Mouse (Mus musculus): ENCODE measurements around the gene Paxx. TPM values are rescaled to one million over a fixed set of nuclear protein-coding genes. Genes with fewer than 3 reads are reported as not detected.
"Not testable (repeated sequence)": the region's sequence is repeated elsewhere in the genome, so short reads cannot be mapped to it uniquely, and the experiment has no call there.

Gene Paxx
- polyA plus RNA-seq, 1 experiment: 110 TPM

DNA sequence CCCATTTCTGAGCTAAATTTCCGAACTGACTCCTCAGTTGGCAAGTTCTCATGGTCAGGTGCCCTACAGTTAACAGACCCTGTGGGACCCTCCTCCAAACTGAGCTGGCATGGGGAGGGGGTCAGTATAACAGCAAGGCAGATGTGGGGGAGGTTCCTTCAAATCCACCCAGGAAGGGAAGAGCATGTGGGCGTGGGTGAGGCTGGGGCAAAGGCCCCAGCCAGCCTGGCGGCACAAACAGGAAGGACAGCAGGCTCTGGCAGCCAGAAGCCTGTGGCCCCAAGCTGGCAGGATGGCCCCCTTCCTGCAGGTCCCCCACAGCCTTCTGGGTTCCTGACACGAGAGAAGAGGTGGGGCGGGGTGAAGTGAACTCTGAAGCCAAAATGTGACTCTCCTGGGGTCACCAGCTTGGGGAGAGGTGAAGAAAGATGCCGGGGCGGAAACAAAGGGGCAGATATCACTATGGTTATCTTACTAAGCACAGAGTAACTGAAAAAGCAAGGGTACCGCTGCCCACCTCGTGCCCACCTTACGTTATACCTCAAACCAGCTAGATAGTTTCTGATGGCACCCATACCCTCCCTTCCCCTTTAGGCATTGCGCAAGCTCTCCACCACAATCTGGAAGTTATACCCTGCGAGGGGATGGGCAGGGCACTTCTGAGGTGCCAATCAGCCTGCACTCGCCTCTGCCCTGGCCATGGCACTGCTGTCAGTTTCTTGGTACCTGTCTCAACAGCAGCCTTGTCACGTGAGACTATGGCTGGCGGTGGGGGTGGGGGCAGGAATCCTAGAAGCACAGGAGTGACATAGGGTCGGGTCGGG is 38.1 kb downstream of the Paxx start, which contains the start of gene Fut7:
Gene Fut7, plus strand, starts transcription at position 681 of the 824 bp plus-strand sequence.
- DNase-seq (ENCODE audit: extremely low spot score in 1 of 2, low spot score in 1 of 2): no peak

DNA sequence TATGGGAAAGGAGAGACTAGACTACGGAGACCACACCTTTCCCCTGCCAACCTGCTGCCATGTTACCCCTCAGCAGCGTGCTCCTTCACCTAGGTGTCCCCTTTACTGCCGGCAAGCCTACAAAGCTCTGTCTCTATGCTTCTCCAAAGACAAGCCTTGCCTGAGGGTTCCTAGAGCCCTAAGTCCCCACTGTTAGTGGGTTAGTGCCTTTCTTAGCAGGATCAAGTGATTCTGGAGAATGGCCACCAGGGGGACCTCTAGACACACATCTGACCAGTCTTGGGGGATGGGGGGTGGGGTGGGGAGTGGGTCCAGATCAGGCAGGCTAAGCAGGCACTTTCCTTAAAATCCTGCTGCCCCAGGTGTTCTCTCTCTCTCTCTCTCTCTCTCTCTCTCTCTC is 39.0 kb downstream of the Paxx start:
- peak in 1 of 2 experiments; percentile 61 for DNase-seq (ENCODE audit: extremely low spot score in 1 of 2, low spot score in 1 of 2)

DNA sequence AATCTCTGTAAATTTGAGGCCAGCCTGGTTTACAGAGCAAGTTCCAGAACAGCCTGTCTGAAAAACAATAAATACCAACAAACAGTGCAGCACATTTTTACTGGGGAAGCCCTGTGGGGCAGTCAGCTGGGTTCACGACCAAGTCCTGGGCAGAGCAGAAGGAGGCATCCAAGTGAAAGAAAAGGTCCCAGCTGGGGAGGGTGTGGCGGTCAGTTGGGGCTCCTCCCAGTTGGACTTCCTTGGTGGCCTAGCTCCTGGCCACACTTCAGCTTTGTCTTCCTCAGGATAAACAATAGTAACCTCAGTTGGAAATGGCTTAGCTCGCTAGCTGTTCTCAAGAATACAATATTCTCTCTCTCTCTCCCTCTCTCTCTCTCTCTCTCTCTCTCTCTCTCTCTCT is 43.5 kb downstream of the Paxx start:
- no peak for DNase-seq (ENCODE audit: extremely low spot score in 1 of 2, low spot score in 1 of 2)

DNA sequence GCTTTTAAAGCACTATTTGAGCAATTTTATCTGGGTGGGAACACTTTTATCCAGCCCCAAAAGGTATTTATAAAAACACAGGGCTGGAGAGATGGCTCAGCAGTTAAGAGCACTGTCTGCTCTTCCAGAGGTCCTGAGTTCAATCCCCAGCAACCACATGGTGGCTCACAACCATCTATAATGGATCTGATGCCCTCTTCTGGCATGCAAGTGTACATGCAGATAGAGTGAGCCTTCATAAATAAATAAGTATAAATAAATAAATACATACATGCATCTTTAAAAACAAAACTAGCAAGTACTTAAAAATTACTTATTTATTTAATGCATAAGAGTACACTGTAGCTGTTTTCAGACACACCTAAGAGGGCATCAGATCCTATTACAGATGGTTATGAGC is 47.5 kb downstream of the Paxx start:
- not testable (repeated sequence) for DNase-seq (ENCODE audit: extremely low spot score in 1 of 2, low spot score in 1 of 2)

DNA sequence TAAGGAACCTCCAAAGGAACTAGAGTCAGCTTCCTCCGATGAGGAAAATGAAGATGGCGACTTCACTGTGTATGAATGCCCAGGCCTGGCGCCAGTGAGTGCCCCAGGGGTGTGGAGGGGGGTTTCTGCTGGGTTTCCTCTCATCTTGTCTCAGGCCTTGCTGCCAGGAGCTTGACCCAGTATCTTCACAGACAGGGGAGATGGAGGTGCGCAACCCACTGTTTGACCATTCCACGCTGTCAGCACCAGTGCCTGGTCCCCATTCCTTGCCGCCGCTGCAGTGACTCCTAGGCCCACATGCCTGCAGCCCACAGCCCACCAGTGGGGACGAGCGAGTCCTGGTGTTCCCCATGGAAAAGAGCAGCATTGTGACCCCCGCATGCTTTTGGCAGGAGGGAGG is 52.0 kb downstream of the Paxx start:
- DNase-seq (ENCODE audit: extremely low spot score in 1 of 2, low spot score in 1 of 2): no peak

Other genes with a start within 250 kb of the Paxx start
- 60.2 and 65.6 TPM in 2 replicates for gene Nelfb, start 249.6 kb downstream of the Paxx start, polyA plus RNA-seq (2012; rRNA removed)
- 0.06 and 0.15 TPM in 2 replicates for gene Stpg3, start 246.5 kb downstream of the Paxx start, polyA plus RNA-seq (2012; rRNA removed)
- 0.16 and 0.19 TPM in 2 replicates for gene Fam166a, start 242.3 kb downstream of the Paxx start, polyA plus RNA-seq (2012; rRNA removed)
- gene Tubb4b, start 236.4 kb downstream of the Paxx start, polyA plus RNA-seq (2012; rRNA removed): 499 and 548 TPM in 2 replicates
- 0.08 and 0.15 TPM in 2 replicates for gene Slc34a3, start 226.7 kb downstream of the Paxx start, polyA plus RNA-seq (2012; rRNA removed)
- gene Rnf224, start 224.3 kb downstream of the Paxx start, polyA plus RNA-seq (2012; rRNA removed): not detected in 2 replicates
- gene Rnf208, start 218.8 kb downstream of the Paxx start, polyA plus RNA-seq (2012; rRNA removed): 248 and 300 TPM in 2 replicates
- 0.24 and 0.53 TPM in 2 replicates for gene Cysrt1, start 218.6 kb downstream of the Paxx start, polyA plus RNA-seq (2012; rRNA removed)
- 15.8 and 16.4 TPM in 2 replicates for gene AL732309.1, start 214.2 kb downstream of the Paxx start, polyA plus RNA-seq (2012; rRNA removed)
- gene Tmem203, start 205.7 kb downstream of the Paxx start, polyA plus RNA-seq (2012; rRNA removed): 29.8 and 31.1 TPM in 2 replicates
- 13.5 and 18.9 TPM in 2 replicates for gene Tprn, start 198.5 kb downstream of the Paxx start, polyA plus RNA-seq (2012; rRNA removed)
- 75.4 and 86.0 TPM in 2 replicates for gene Ssna1, start 188.7 kb downstream of the Paxx start, polyA plus RNA-seq (2012; rRNA removed)
- gene Anapc2, start 188.6 kb downstream of the Paxx start, polyA plus RNA-seq (2012; rRNA removed): 69.9 and 79.0 TPM in 2 replicates
- gene Tmem210, start 172.9 kb downstream of the Paxx start, polyA plus RNA-seq (2012; rRNA removed): not detected in 2 replicates
- gene Lrrc26, start 171.2 kb downstream of the Paxx start, polyA plus RNA-seq (2012; rRNA removed): 0.15 TPM in 1 of 2 replicates, not detected in the other
- 313 and 325 TPM in 2 replicates for gene Grin1, start 141.9 kb downstream of the Paxx start, polyA plus RNA-seq (2012; rRNA removed)
- 31.1 and 31.8 TPM in 2 replicates for gene Man1b1, start 128.8 kb downstream of the Paxx start, polyA plus RNA-seq (2012; rRNA removed)
- gene Dpp7, start 104.7 kb downstream of the Paxx start, polyA plus RNA-seq (2012; rRNA removed): 62.5 and 63.9 TPM in 2 replicates
- 15.0 and 17.9 TPM in 2 replicates for gene Uap1l1, start 95.4 kb downstream of the Paxx start, polyA plus RNA-seq (2012; rRNA removed)
- gene Sapcd2, start 88.8 kb downstream of the Paxx start, polyA plus RNA-seq (2012; rRNA removed): 3.9 and 5.3 TPM in 2 replicates
- gene Entpd2, start 65.2 kb downstream of the Paxx start, polyA plus RNA-seq (2012; rRNA removed): 14.1 and 19.3 TPM in 2 replicates
- 383 and 426 TPM in 2 replicates for gene Npdc1, start 61.7 kb downstream of the Paxx start, polyA plus RNA-seq (2012; rRNA removed)
- 0.40 and 0.67 TPM in 2 replicates for gene Fut7, start 37.8 kb downstream of the Paxx start, polyA plus RNA-seq (2012; rRNA removed)
- gene Abca2, start 32.4 kb downstream of the Paxx start, polyA plus RNA-seq (2012; rRNA removed): 107 TPM in 2 replicates
- 0.42 and 1.4 TPM in 2 replicates for gene Clic3, start 4.3 kb downstream of the Paxx start, polyA plus RNA-seq (2012; rRNA removed)
- gene Ptgds, start 9.0 kb upstream of the Paxx start, polyA plus RNA-seq (2012; rRNA removed): 2,136 and 2,926 TPM in 2 replicates
- gene Lcn12, start 32.8 kb upstream of the Paxx start, polyA plus RNA-seq (2012; rRNA removed): not detected in 2 replicates
- 64.7 and 72.3 TPM in 2 replicates for gene Fbxw5, start 39.7 kb upstream of the Paxx start, polyA plus RNA-seq (2012; rRNA removed)
- 2.5 and 2.8 TPM in 2 replicates for gene C8g, start 40.6 kb upstream of the Paxx start, polyA plus RNA-seq (2012; rRNA removed)
- gene Traf2, start 85.8 kb upstream of the Paxx start, polyA plus RNA-seq (2012; rRNA removed): 8.1 and 9.1 TPM in 2 replicates
- 287 and 289 TPM in 2 replicates for gene Edf1, start 96.8 kb upstream of the Paxx start, polyA plus RNA-seq (2012; rRNA removed)
- gene Mamdc4, start 113.8 kb upstream of the Paxx start, polyA plus RNA-seq (2012; rRNA removed): 2.1 and 2.5 TPM in 2 replicates
- gene Phpt1, start 114.1 kb upstream of the Paxx start, polyA plus RNA-seq (2012; rRNA removed): 134 and 161 TPM in 2 replicates
- 114 and 122 TPM in 2 replicates for gene Ajm1, start 120.7 kb upstream of the Paxx start, polyA plus RNA-seq (2012; rRNA removed)
- 130 and 148 TPM in 2 replicates for gene Rabl6, start 147.4 kb upstream of the Paxx start, polyA plus RNA-seq (2012; rRNA removed)
- gene Ccdc183, start 156.6 kb upstream of the Paxx start, polyA plus RNA-seq (2012; rRNA removed): 0.06 TPM in 1 of 2 replicates, not detected in the other
- gene Tmem141, start 160.9 kb upstream of the Paxx start, polyA plus RNA-seq (2012; rRNA removed): 66.7 and 72.2 TPM in 2 replicates
- 0.17 and 0.28 TPM in 2 replicates for gene Fcna, start 166.9 kb upstream of the Paxx start, polyA plus RNA-seq (2012; rRNA removed)
- not detected in 2 replicates for gene Lcn8, start 192.0 kb upstream of the Paxx start, polyA plus RNA-seq (2012; rRNA removed)
- not detected in 2 replicates for gene Lcn5, start 196.9 kb upstream of the Paxx start, polyA plus RNA-seq (2012; rRNA removed)
- gene Lcn6, start 215.7 kb upstream of the Paxx start, polyA plus RNA-seq (2012; rRNA removed): not detected in 2 replicates
- gene Lcn10, start 221.6 kb upstream of the Paxx start, polyA plus RNA-seq (2012; rRNA removed): not detected in 2 replicates
- gene Obp2a, start 238.9 kb upstream of the Paxx start, polyA plus RNA-seq (2012; rRNA removed): not detected in 2 replicates
- gene Bmyc, start 245.6 kb upstream of the Paxx start, polyA plus RNA-seq (2012; rRNA removed): 107 and 127 TPM in 2 replicates

All from frontal cortex, adult 2 months (tissue).